Mouse (Mus musculus) urinary bladder, postnatal 14 days (tissue): ENCODE results near the gene Rasgrp3.
"Not testable (repeated sequence)": the region's sequence is repeated elsewhere in the genome, so short reads cannot be mapped to it uniquely, and the experiment has no call there.

Experiments
- DNase-seq: peaks from one replicate; pipeline ENCODE4 v3.0.0; 2021; ENCODE audit warnings: low spot score

Rasgrp3 gene

GRCm38 (mm10) chr17:75435599-75435998 lies at the start of gene Rasgrp3:
Rasgrp3 (plus strand) TSS chr17:75435896.
- no peak for DNase-seq

DNA sequence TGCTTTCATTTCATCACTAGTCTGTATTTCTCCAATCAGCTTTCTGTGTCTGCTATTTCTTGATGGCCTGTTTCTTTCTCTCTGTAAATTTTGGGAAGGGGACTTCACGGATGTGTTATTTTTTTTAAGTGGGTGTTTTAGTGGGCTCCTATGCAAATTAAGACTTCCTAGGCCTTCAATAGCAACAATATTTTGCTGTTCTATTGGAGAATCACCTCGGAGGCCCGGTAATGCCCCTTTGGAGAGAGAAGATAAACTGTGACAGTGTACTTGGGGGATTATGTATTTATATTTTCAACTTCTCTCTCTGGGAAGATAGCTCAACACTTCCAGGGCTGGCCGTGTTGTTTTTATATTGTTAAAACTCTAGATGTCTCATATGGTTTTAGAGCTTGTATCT lies 47.3 kb upstream of the Rasgrp3 start:
- no peak for DNase-seq

GRCm38 (mm10) chr17:75390142-75390541 lies 45.6 kb upstream of the Rasgrp3 start:
- no peak for DNase-seq

- no peak for DNase-seq
Measured at GRCm38 (mm10) chr17:75391429-75392192, 44.1 kb upstream of the Rasgrp3 start.

DNA sequence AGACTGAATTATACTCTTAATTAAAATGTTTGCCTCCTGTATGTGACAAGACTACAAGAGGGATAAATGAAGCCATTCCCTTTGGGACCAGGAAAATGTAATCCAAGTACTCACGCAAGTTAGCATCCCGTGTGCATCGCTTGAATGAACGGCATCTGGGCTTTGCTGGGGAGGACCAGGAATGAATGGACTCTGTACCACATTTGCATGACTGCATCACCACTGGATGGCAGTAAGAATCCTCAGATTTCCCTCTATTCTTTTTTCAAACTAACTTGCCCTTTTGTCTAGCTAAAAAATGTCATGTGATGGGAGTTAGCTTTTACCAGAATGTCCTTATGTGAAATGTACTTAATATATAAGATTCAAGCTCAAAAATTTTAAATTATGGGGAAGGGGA lies 29.3 kb upstream of the Rasgrp3 start:
- no peak for DNase-seq

DNA sequence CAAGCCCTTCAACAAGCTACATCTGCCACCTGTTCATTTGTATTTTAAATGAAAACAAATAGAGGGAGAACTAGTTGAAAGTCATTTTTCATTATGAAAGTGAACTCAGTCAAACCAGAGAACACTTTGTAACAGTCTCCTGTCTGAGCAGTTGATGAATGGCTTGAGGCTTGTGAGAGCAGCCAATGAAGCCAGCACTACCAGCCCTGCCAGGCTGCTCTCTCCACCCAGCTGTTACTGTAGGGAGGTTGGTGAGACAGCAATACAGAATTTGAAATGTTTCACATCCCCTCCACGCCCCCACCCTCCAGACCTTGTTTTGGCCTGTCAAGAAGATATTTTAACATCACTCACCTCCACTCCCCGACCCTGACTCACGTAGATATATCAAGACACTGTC lies 18.8 kb upstream of the Rasgrp3 start:
- no peak for DNase-seq

GRCm38 (mm10) chr17:75434152-75434551 lies 1.5 kb upstream of the Rasgrp3 start:
- DNase-seq = no peak

DNA sequence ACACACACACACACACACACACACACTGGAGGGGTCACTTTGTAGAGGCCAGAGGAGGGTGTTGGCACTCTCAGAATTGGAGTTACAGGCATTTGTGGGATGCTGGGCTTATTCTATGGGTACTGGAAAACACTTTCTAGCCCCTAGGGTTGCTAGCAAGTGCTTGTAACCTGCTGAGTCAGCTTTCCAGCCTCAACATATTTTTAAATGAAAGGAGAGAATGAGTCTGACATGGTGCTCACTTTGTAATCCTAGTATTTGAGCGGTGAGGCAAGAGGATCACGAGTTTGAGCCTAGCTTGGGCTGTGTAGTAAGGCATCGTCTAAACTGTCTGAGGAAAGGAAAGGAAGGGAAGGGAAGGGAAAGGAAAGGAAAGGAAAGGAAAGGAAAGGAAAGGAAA lies 825 bp upstream of the Rasgrp3 start:
- no peak for DNase-seq

DNA sequence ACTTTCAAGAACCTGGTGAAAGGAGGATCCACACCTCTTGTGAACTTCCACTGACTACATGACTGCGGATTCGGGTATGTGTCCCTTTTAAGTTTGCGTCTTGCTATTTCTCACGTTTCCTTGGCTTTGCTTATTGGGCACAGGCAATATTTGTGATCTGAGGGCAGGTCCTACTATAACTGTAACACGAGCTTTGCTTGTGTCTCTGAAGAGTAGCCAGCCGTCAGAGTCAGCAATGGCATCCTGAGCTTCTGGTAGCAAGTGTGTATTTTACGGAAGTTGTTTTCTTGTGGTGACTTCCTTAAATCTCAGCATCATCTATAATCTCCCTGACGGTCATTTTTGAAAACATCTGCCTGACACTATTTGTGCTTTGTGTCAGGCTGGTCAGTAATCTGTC lies 399 bp downstream of the Rasgrp3 start:
- no peak for DNase-seq

DNA sequence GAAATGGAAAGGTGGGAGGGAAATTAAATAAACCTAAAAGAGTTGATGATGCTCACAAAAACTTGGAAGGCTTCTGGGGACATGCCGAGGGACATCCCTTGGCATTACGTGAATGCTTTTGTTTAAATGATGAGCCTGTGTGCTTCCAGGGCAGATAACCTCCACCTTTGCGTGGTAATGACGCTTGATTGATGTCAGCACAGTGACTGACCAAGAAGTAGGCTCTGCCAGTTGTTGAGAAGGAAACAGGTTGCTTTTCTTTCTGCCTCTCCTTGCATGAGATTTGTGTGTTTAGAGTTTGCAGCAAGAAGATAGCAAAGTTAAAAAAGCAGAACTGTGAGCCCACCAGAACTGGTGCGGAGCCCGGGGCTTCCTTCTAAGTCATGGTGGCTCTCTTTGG lies 1.1 kb downstream of the Rasgrp3 start:
- DNase-seq = no peak

- no peak for DNase-seq
Measured at GRCm38 (mm10) chr17:75437239-75437750, 1.6 kb downstream of the Rasgrp3 start.

- DNase-seq = no peak
Measured at GRCm38 (mm10) chr17:75438162-75438561, 2.5 kb downstream of the Rasgrp3 start.

DNA sequence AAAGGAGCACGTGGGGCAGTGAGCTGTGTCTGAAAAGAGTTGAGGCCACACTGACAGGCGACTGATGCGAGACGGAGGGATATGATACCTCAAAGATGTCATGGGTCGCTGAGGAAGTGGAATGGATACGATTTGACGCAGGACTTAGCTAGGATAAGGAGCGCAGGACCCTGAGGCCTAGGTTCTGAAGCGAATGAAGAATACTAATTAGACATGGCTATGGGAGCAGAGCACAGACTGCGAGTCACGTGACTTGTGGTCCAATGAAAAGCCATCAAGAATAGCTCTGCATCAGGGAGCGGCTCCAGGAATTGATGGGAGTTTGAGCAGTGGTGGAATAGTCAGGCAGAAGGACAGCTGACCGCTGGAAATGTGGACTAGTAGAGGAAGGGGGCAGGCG lies 3.4 kb downstream of the Rasgrp3 start:
- DNase-seq = no peak

DNA sequence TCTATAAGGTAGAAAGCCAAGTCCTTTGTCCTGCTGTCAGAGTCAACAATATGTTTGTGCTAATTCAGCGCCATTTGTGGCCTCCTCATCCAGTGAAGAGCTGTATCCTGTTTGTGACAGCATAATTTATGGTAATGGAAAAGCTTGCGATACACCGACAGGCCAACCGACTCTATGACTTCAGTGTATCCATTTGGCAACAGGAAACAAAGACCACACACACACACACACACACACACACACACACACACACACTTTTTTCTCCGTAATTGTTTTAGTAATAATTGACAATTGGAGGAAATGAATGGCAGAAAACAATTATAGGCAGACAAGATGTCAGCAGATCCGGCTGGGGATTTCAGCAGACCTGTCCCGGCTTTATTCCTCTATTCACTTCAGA lies 4.9 kb downstream of the Rasgrp3 start:
- no peak for DNase-seq

DNA sequence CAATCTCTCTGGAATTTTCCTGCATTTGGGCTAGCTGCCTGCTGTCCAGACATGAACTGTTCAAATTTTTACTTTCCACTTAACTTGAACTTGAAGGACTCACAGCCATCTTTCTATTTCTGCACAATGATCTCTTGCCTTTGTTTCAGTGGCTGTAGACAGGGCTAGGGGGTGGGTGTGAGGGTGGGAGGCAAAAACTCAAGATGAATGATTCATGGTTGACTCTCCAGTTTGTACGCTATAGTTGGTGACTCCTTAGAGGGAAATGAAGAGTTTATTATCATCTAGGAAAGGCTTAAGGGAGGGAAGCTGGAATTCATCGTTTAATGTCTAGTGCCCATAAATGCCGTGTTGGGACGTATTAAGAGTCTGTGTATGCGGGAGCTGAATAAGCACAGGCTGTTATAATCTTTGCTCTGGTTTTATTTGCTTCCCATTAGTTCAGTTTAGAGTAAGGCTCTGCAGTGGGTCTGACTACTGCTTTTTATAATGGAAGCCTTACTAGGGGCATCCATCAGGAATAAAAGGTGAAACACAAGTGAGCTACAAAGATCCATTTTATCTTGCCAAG lies 5.6 kb downstream of the Rasgrp3 start:
- DNase-seq = no peak

GRCm38 (mm10) chr17:75442352-75442751 lies 6.7 kb downstream of the Rasgrp3 start:
- no peak for DNase-seq

DNA sequence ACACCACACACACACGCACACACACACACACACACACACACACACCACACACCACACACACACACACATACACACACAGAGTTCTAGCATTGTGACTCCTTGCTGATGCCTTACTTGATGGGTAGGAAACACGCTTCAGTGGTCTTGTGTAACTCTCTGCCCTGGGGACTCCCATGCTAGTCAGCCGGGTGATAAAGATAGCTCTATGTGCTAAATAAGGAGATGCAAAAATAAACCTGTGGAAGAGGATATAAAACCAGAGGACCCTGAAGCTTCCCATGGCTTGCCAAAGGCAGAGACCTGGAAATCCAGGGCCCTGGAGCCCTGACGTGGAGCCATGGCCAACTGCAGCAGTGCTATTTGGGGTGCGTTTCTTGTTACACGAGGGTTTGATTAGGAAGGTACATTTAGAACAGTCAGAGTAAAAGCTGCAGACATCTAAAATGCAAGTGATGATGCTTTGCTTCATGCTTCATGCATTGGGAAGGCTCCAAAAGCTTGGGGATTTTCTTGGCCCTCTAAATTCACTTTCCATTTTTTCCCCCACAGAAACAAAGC lies 7.4 kb downstream of the Rasgrp3 start:
- no peak for DNase-seq

GRCm38 (mm10) chr17:75448257-75448656 lies 12.6 kb downstream of the Rasgrp3 start:
- no peak for DNase-seq

DNA sequence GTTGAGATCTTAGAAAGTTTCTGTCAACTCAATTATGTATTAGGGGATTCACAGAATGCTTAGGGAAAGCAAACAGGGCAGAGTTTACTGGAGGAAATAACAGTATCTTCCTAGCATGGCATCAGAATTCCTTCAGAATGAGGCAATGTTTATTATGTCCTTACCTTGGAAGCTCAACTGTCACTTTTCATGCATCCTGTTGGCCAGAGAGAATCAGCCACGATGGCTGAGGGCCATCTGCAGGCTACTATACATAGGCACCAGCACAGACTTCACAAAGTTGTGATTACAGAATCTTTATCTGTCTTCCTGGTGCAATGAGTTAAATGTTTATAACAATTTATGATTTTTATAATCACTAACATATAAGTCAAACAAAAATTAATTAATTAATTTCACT lies 13.3 kb downstream of the Rasgrp3 start:
- no peak for DNase-seq

- DNase-seq = no peak
Measured at GRCm38 (mm10) chr17:75452313-75452712, 16.6 kb downstream of the Rasgrp3 start.

- DNase-seq = no peak
Measured at GRCm38 (mm10) chr17:75453639-75454038, 17.9 kb downstream of the Rasgrp3 start.

DNA sequence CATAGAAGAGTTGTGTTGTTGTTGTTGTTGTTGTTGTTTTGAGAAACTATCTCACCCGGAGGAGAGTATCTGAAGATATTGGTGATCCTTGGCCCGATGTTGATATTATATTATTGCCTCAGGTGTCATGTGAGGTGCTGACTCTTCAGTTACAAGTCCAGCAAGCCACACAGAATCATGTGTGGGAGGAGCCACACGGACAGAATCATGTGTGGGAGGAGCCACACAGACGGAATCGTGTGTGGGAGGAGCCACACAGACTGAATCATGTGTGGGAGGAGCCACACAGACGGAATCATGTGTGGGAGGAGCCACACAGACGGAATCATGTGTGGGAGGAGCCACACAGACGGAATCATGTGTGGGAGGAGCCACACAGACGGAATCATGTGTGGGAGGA lies 20.4 kb downstream of the Rasgrp3 start:
- DNase-seq = not testable (repeated sequence)

- no peak for DNase-seq
Measured at GRCm38 (mm10) chr17:75460621-75461020, 24.9 kb downstream of the Rasgrp3 start.
